ENCODE assay signal across 12 mouse cellular contexts in the genomic region with DNA sequence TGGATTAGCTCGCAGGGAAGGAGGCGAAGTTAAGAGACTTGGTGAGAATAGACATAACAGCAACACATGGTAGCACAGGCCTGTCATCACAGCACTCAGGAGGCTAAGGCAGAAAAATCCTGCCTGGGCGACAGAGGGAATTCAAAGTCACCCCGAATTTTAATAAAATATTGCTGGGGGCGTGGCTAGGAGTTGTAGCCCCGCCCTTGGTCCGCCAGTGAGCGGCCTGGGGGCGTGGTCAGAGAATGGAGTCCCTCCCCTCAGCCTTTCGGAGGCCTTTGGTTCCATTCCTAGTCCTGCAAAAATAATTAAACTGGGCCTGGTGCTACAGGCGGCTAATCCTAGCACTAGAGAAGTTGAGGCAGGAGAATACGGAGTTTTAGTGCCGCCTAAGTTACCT. TPM values are rescaled to one million over a fixed set of nuclear protein-coding genes. Genes with fewer than 3 reads are reported as not detected.
DNase-seq lines count a peak whose midpoint lies in the region; ATAC-seq lines count a peak whose summit lies in the region.
"Had no signal": no experiment of that assay in that cellular context is flagged by ENCODE, and none has a peak within 500 bp of the region (broad histone marks: within the 10 kb centered on the region; RNA-seq: fewer than 3 reads in every experiment).

No protein-coding gene starts in this region.

- no peak for ATAC-seq in heart, embryonic 14.5 days (ENCODE audit: insufficient number of reproducible peaks, insufficient read depth, low FRiP score, low read depth)
- ATAC-seq in intestine, embryonic 15.5 days: no peak
- ATAC-seq in monocyte, adult 5-6 weeks (replicated peaks; ENCODE audit: insufficient number of reproducible peaks, low FRiP score, low TSS enrichment, poor library complexity, severe bottlenecking): no peak
- ATAC-seq: Patski had no signal

- no peak overlapping the region for H3K9ac ChIP-seq in heart, embryonic 14.5 days (ENCODE audit: low read length)
- no peak overlapping the region for H3K9ac ChIP-seq in intestine, embryonic 15.5 days

- peaks cover 2 to 11% of the 10 kb centered on the region in 2 experiments; a peak in 3 of 4 replicates for H3K4me1 ChIP-seq in heart, embryonic 14.5 days (ENCODE audit: control insufficient read depth in 2 of 2, insufficient read depth in 2 of 2, low read length in 2 of 2)
- H3K4me1 ChIP-seq in intestine, embryonic 15.5 days (replicated peaks): peaks cover 15% of the 10 kb centered on the region

- H3K36me3 ChIP-seq in heart, embryonic 14.5 days (ENCODE audit: control insufficient read depth, insufficient read depth, low read length): 0 out of 2 replicates have a peak, but pooled peaks cover 2% of the 10 kb centered on the region
- no peaks in the 10 kb centered on the region for H3K36me3 ChIP-seq in intestine, embryonic 15.5 days

- H3K27me3 ChIP-seq in heart, embryonic 14.5 days (ENCODE audit: control insufficient read depth, insufficient read depth, low read length): peaks cover 16% of the 10 kb centered on the region
- peaks cover 33% of the 10 kb centered on the region for H3K27me3 ChIP-seq in intestine, embryonic 15.5 days (replicated peaks)
- H3K27me3 ChIP-seq: Patski had no signal

- H3K27ac ChIP-seq in heart, embryonic 14.5 days (replicated peaks in 1 of 2; ENCODE audit: control insufficient read depth in 1 of 2, insufficient read depth in 1 of 2, low read depth in 2 of 2, low read length in 2 of 2): no peak overlapping the region
- H3K27ac ChIP-seq in intestine, embryonic 15.5 days: no peak overlapping the region

- H3K4me2 ChIP-seq in heart, embryonic 14.5 days (ENCODE audit: low read length): peak overlapping the region; percentile 27; the same call in 1 of the 2 replicates
- H3K4me2 ChIP-seq in intestine, embryonic 15.5 days (replicated peaks): peak overlapping the region; percentile 38

- H3K9me3 ChIP-seq in heart, embryonic 14.5 days (ENCODE audit: control insufficient read depth, low read length): no peaks in the 10 kb centered on the region
- no peaks in the 10 kb centered on the region for H3K9me3 ChIP-seq in intestine, embryonic 15.5 days

- DNase-seq in heart, adult 18-20 months: no peak
- peak; percentile 48 for DNase-seq in thymus, postnatal 4 days
- no peak for DNase-seq in thymus, postnatal 14 days
- DNase-seq in left cerebral cortex, postnatal 4 days: no peak
- no peak for DNase-seq in heart, adult 9 months (ENCODE audit: low spot score in 2 of 2)
- DNase-seq: cerebellum, postnatal 10 days had no signal

- H3K4me3 ChIP-seq in heart, embryonic 14.5 days (ENCODE audit: control insufficient read depth in 1 of 2, insufficient read depth in 1 of 2, low read depth in 1 of 2, low read length in 2 of 2): no peak overlapping the region
- no peak overlapping the region for H3K4me3 ChIP-seq in intestine, embryonic 15.5 days (replicated peaks)

- intact Hi-C loops in left cerebral cortex, postnatal 4 days (cut with DNase I): no loop called here

- 11% methylated on average over 13 of the region's 13 CpGs for WGBS in heart, embryonic 14.5 days
- WGBS in intestine, embryonic 15.5 days: 10% methylated on average over 13 of the region's 13 CpGs

RNA-seq across cellular contexts. Expression of a gene that starts 3.2 kb away (rescaled TPM):
- polyA plus RNA-seq in heart, embryonic 14.5 days (2014; fragmentation: Nextera tagmentation; extraction: Ambion mirVana): 0.08 and 0.09 TPM in 2 replicates
- not detected for total RNA-seq in heart, adult 18-20 months (2021)
- polyA plus RNA-seq in intestine, embryonic 15.5 days (2015; fragmentation: Nextera tagmentation; extraction: Ambion mirVana): 0.09 and 0.19 TPM in 2 replicates
- total RNA-seq in monocyte, adult 5-6 weeks (2017): 1.0 to 1.6 TPM in 2 of 3 replicates, not detected in the other
- under 1 TPM; 0.14 to 0.20 TPM for total RNA-seq in left cerebral cortex, postnatal 4 days (2021)

RNA-seq across cellular contexts. Expression of a gene that starts 25.6 kb away (rescaled TPM):
- 16.7 and 17.0 TPM in 2 replicates for polyA plus RNA-seq in heart, embryonic 14.5 days (2014; fragmentation: Nextera tagmentation; extraction: Ambion mirVana)
- total RNA-seq in heart, adult 18-20 months (2021): 10 to 100 TPM; 11.2 to 11.6 TPM
- polyA plus RNA-seq in intestine, embryonic 15.5 days (2015; fragmentation: Nextera tagmentation; extraction: Ambion mirVana): 23.6 and 25.0 TPM in 2 replicates
- 21.1 to 32.2 TPM (median 24.1 TPM) in 3 replicates for total RNA-seq in monocyte, adult 5-6 weeks (2017)
- total RNA-seq in left cerebral cortex, postnatal 4 days (2021): 10 to 100 TPM; 65.2 to 67.5 TPM

RNA-seq across cellular contexts. Expression of a gene that starts 41.1 kb away (rescaled TPM):
- polyA plus RNA-seq in heart, embryonic 14.5 days (2014; fragmentation: Nextera tagmentation; extraction: Ambion mirVana): not detected in 2 replicates
- total RNA-seq in heart, adult 18-20 months (2021): under 1 TPM in 1 of 2 experiments, not detected in 1; 0.05 TPM
- 0.06 and 0.10 TPM in 2 replicates for polyA plus RNA-seq in intestine, embryonic 15.5 days (2015; fragmentation: Nextera tagmentation; extraction: Ambion mirVana)
- not detected in 3 replicates for total RNA-seq in monocyte, adult 5-6 weeks (2017)
- total RNA-seq in left cerebral cortex, postnatal 4 days (2021): under 1 TPM in 1 of 2 experiments, not detected in 1; 0.24 TPM
- total RNA-seq: left cerebral cortex, postnatal 10 days had no signal
- polyA plus RNA-seq: gonadal fat pad, adult 2 months; Patski had no signal

RNA-seq across cellular contexts. Expression of a gene that starts 41.4 kb away (rescaled TPM):
- 3.5 and 5.0 TPM in 2 replicates for polyA plus RNA-seq in heart, embryonic 14.5 days (2014; fragmentation: Nextera tagmentation; extraction: Ambion mirVana)
- total RNA-seq in heart, adult 18-20 months (2021): 1 to 10 TPM; 5.2 to 5.5 TPM
- 8.3 TPM in 2 replicates for polyA plus RNA-seq in intestine, embryonic 15.5 days (2015; fragmentation: Nextera tagmentation; extraction: Ambion mirVana)
- total RNA-seq in monocyte, adult 5-6 weeks (2017): 5.1 to 8.5 TPM (median 8.2 TPM) in 3 replicates
- total RNA-seq in left cerebral cortex, postnatal 4 days (2021): 10 to 100 TPM; 34.1 to 35.5 TPM

RNA-seq across cellular contexts. Expression of a gene that starts 54.4 kb away (rescaled TPM):
- polyA plus RNA-seq in heart, embryonic 14.5 days (2014; fragmentation: Nextera tagmentation; extraction: Ambion mirVana): 119 and 141 TPM in 2 replicates
- total RNA-seq in heart, adult 18-20 months (2021): 10 to 100 TPM; 40.6 to 44.8 TPM
- polyA plus RNA-seq in intestine, embryonic 15.5 days (2015; fragmentation: Nextera tagmentation; extraction: Ambion mirVana): 95.7 and 101 TPM in 2 replicates
- total RNA-seq in monocyte, adult 5-6 weeks (2017): 15.2 to 20.8 TPM (median 17.0 TPM) in 3 replicates
- 100 to 1,000 TPM; 131 to 133 TPM for total RNA-seq in left cerebral cortex, postnatal 4 days (2021)
